In the genomic region with DNA sequence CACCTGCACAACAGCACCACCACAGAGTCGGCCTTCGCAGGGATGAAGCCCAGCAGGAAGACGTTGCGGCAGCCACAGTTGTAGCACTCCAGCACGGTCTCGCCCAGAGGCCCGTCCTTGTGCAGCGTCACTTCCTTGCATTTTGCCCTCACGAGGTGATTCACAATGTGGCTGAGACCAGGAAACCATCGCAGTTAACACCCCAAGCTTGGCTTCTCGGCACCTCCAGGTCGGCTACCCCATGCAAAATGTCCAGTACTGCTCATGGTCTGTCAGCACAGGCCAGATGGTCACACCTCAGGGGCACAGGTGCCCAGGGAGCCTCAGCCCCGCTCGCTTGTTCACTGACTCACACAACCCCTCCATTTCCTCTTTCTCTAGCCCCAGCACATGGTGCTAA, we compare ENCODE assay signal across 29 mouse cellular contexts. TPM values are rescaled to one million over a fixed set of nuclear protein-coding genes. Genes with fewer than 3 reads are reported as not detected.
A peak's percentile ranks its signal among the peaks of the same experiment; 100 is the strongest.
DNase-seq lines count a peak whose midpoint lies in the region; ATAC-seq and TF ChIP-seq lines count a peak whose summit lies in the region.
"Had no signal": no experiment of that assay in that cellular context is flagged by ENCODE, and none has a peak within 500 bp of the region (broad histone marks: within the 10 kb centered on the region; RNA-seq: fewer than 3 reads in every experiment).

No protein-coding gene starts in this region.

- TF ChIP-seq CTCF in midbrain, postnatal 0 days (IDR thresholded peaks at IDR 0.05), result no peak

- DNase-seq in adrenal gland, postnatal 14 days, result peak; percentile 26
- no peak for DNase-seq in adrenal gland, postnatal 36 days
- DNase-seq in 416B (ENCODE audit: low read depth), result peak; percentile 76
- DNase-seq in cerebellum, adult 8-10 months, result peak; percentile 61
- no peak for DNase-seq in heart, postnatal 4 days
- DNase-seq in midbrain, postnatal 0 days (ENCODE audit: low spot score), result no peak
- DNase-seq in urinary bladder, postnatal 14 days (ENCODE audit: low spot score), result no peak
- DNase-seq: embryo, embryonic 11 days; gastrocnemius, postnatal 25 days; heart, adult 2 months; heart, postnatal 14 days; kidney, adult 9 months; kidney, postnatal 14 days; layer of hippocampus, postnatal 36 days; retina, postnatal 1 day; right cerebral cortex, postnatal 25 days; spleen, adult 18-20 months; thymus, postnatal 14 days had no signal

- 93% methylated on average over 14 of the region's 14 CpGs for WGBS in midbrain, postnatal 0 days

- peak; percentile 25; the same call in 1 of the 2 replicates for ATAC-seq in granulocyte monocyte progenitor cell, adult 5-6 weeks (replicated peaks; ENCODE audit: poor library complexity, severe bottlenecking)
- ATAC-seq in midbrain, postnatal 0 days (ENCODE audit: low FRiP score), result no peak
- ATAC-seq: intestine, embryonic 15.5 days; lung, postnatal 0 days; midbrain, embryonic 16.5 days had no signal

- no peaks in the 10 kb centered on the region for H3K4me1 ChIP-seq in midbrain, postnatal 0 days (ENCODE audit: insufficient read depth, low read length)
- H3K4me1 ChIP-seq: forebrain, embryonic 12.5 days; intestine, embryonic 15.5 days had no signal

- H3K27me3 ChIP-seq in midbrain, postnatal 0 days (ENCODE audit: insufficient read depth, low read length), result no peaks in the 10 kb centered on the region
- H3K27me3 ChIP-seq: embryonic facial prominence, embryonic 13.5 days; forebrain, embryonic 12.5 days; heart, embryonic 13.5 days; hindbrain, embryonic 15.5 days; intestine, embryonic 15.5 days; megakaryocyte, embryonic 14.5 days had no signal

- H3K9me3 ChIP-seq in midbrain, postnatal 0 days (ENCODE audit: low read length), result no peaks in the 10 kb centered on the region
- H3K9me3 ChIP-seq: embryonic facial prominence, embryonic 13.5 days; forebrain, embryonic 12.5 days; heart, embryonic 13.5 days; hindbrain, embryonic 15.5 days; intestine, embryonic 15.5 days; megakaryocyte, embryonic 14.5 days had no signal

- H3K4me3 ChIP-seq in midbrain, postnatal 0 days (ENCODE audit: low read depth, low read length), result no peak overlapping the region
- H3K4me3 ChIP-seq: embryonic facial prominence, embryonic 13.5 days; erythroblast, embryonic 14.5 days; forebrain, embryonic 12.5 days; heart, adult 2 months; heart, embryonic 13.5 days; hindbrain, embryonic 15.5 days; intestine, embryonic 15.5 days; megakaryocyte, embryonic 14.5 days had no signal

- no peak overlapping the region for H3K4me2 ChIP-seq in midbrain, postnatal 0 days (ENCODE audit: low read depth, low read length, poor library complexity, severe bottlenecking)
- H3K4me2 ChIP-seq: embryonic facial prominence, embryonic 13.5 days; forebrain, embryonic 12.5 days; heart, embryonic 13.5 days; hindbrain, embryonic 15.5 days; intestine, embryonic 15.5 days had no signal

- no peak overlapping the region for H3K9ac ChIP-seq in midbrain, postnatal 0 days (replicated peaks; ENCODE audit: low read length, poor library complexity, severe bottlenecking)
- H3K9ac ChIP-seq: embryonic facial prominence, embryonic 13.5 days; forebrain, embryonic 12.5 days; heart, embryonic 13.5 days; hindbrain, embryonic 15.5 days; intestine, embryonic 15.5 days had no signal

- no peak overlapping the region for H3K27ac ChIP-seq in midbrain, postnatal 0 days (ENCODE audit: low read depth, low read length)
- H3K27ac ChIP-seq: forebrain, embryonic 12.5 days; heart, adult 2 months; heart, embryonic 13.5 days; hindbrain, embryonic 15.5 days; intestine, embryonic 15.5 days had no signal

- H3K36me3 ChIP-seq in midbrain, postnatal 0 days (ENCODE audit: insufficient read depth, low read length), result peaks cover 64% of the 10 kb centered on the region

RNA-seq across cellular contexts. Expression of a gene that starts 11.1 kb away (rescaled TPM):
- 64.0 and 64.4 TPM in 2 replicates for total RNA-seq in adrenal gland, postnatal 14 days (2021)
- 10 to 100 TPM; 62.2 to 67.6 TPM for total RNA-seq in adrenal gland, postnatal 36 days (2021)
- total RNA-seq in granulocyte monocyte progenitor cell, adult 5-6 weeks (2014; fragmentation: Nextera tagmentation), result 30.6 and 33.7 TPM in 2 replicates
- total RNA-seq in granulocyte monocyte progenitor cell, adult 5-6 weeks (2017), result 24.2 and 30.8 TPM in 2 replicates
- total RNA-seq in heart, postnatal 4 days (2021), result 10 to 100 TPM; 44.1 to 45.9 TPM
- total RNA-seq in midbrain, postnatal 0 days (2014; rRNA removed), result 39.6 and 45.4 TPM in 2 replicates
- polyA plus RNA-seq in midbrain, postnatal 0 days (2015; fragmentation: Nextera tagmentation; extraction: Ambion mirVana), result 9.1 and 9.7 TPM in 2 replicates

RNA-seq across cellular contexts. Expression of a gene that starts 12.4 kb away (rescaled TPM):
- total RNA-seq in adrenal gland, postnatal 14 days (2021), result 0.41 and 1.2 TPM in 2 replicates
- under 1 TPM in 1 of 2 experiments, not detected in 1; 0.30 TPM for total RNA-seq in adrenal gland, postnatal 36 days (2021)
- total RNA-seq in granulocyte monocyte progenitor cell, adult 5-6 weeks (2014; fragmentation: Nextera tagmentation), result not detected in 2 replicates
- total RNA-seq in granulocyte monocyte progenitor cell, adult 5-6 weeks (2017), result not detected in 2 replicates
- under 1 TPM in 1 of 2 experiments, not detected in 1; 0.60 TPM for total RNA-seq in heart, postnatal 4 days (2021)
- not detected in 2 replicates for total RNA-seq in midbrain, postnatal 0 days (2014; rRNA removed)
- polyA plus RNA-seq in midbrain, postnatal 0 days (2015; fragmentation: Nextera tagmentation; extraction: Ambion mirVana), result 4.8 and 5.3 TPM in 2 replicates
- total RNA-seq: heart, adult 2 months; heart, postnatal 14 days; liver, adult 2 months had no signal
- polyA plus RNA-seq: liver, adult 2 months had no signal

RNA-seq across cellular contexts. Expression of a gene that starts 26.4 kb away (rescaled TPM):
- total RNA-seq in adrenal gland, postnatal 14 days (2021), result 1.9 and 2.9 TPM in 2 replicates
- 1 to 10 TPM; 1.8 to 2.2 TPM for total RNA-seq in adrenal gland, postnatal 36 days (2021)
- not detected in 2 replicates for total RNA-seq in granulocyte monocyte progenitor cell, adult 5-6 weeks (2014; fragmentation: Nextera tagmentation)
- not detected in 2 replicates for total RNA-seq in granulocyte monocyte progenitor cell, adult 5-6 weeks (2017)
- total RNA-seq in heart, postnatal 4 days (2021), result under 1 TPM; 0.43 to 0.56 TPM
- total RNA-seq in midbrain, postnatal 0 days (2014; rRNA removed), result 65.1 and 86.5 TPM in 2 replicates
- 47.9 and 51.3 TPM in 2 replicates for polyA plus RNA-seq in midbrain, postnatal 0 days (2015; fragmentation: Nextera tagmentation; extraction: Ambion mirVana)
- total RNA-seq: liver, adult 2 months had no signal
- polyA plus RNA-seq: erythroblast, embryonic 14.5 days had no signal

RNA-seq across cellular contexts. Expression of a gene that starts 31.4 kb away (rescaled TPM):
- total RNA-seq in adrenal gland, postnatal 14 days (2021), result 1.4 TPM in 1 of 2 replicates, not detected in the other
- total RNA-seq in adrenal gland, postnatal 36 days (2021), result not detected
- total RNA-seq in granulocyte monocyte progenitor cell, adult 5-6 weeks (2014; fragmentation: Nextera tagmentation), result 0.88 TPM in 1 of 2 replicates, not detected in the other
- not detected in 2 replicates for total RNA-seq in granulocyte monocyte progenitor cell, adult 5-6 weeks (2017)
- 1 to 10 TPM; 2.5 to 2.6 TPM for total RNA-seq in heart, postnatal 4 days (2021)
- 0.19 and 0.49 TPM in 2 replicates for total RNA-seq in midbrain, postnatal 0 days (2014; rRNA removed)
- polyA plus RNA-seq in midbrain, postnatal 0 days (2015; fragmentation: Nextera tagmentation; extraction: Ambion mirVana), result 0.38 and 0.77 TPM in 2 replicates
- total RNA-seq: liver, adult 2 months had no signal
- polyA plus RNA-seq: erythroblast, embryonic 14.5 days; liver, adult 2 months had no signal

RNA-seq across cellular contexts. Expression of a gene that starts 39.7 kb away (rescaled TPM):
- 215 and 222 TPM in 2 replicates for total RNA-seq in adrenal gland, postnatal 14 days (2021)
- 100 to 1,000 TPM; 194 to 215 TPM for total RNA-seq in adrenal gland, postnatal 36 days (2021)
- 209 and 240 TPM in 2 replicates for total RNA-seq in granulocyte monocyte progenitor cell, adult 5-6 weeks (2014; fragmentation: Nextera tagmentation)
- total RNA-seq in granulocyte monocyte progenitor cell, adult 5-6 weeks (2017), result 132 and 155 TPM in 2 replicates
- 100 to 1,000 TPM; 176 to 179 TPM for total RNA-seq in heart, postnatal 4 days (2021)
- total RNA-seq in midbrain, postnatal 0 days (2014; rRNA removed), result 97.1 and 106 TPM in 2 replicates
- polyA plus RNA-seq in midbrain, postnatal 0 days (2015; fragmentation: Nextera tagmentation; extraction: Ambion mirVana), result 264 and 291 TPM in 2 replicates

Comparison
In these comparisons a context has a peak if more than half of its experiments do, and no peak if none do; other contexts are left out.
1. DNase-seq: peak in adrenal gland, postnatal 14 days (single experiment), 416B (single experiment) and cerebellum, adult 8-10 months (single experiment); none in adrenal gland, postnatal 36 days (0 of 2), heart, postnatal 4 days (single experiment), midbrain, postnatal 0 days (single experiment) and urinary bladder, postnatal 14 days (single experiment).
2. RNA of a gene that starts 26.4 kb away (total RNA-seq): 65.1 to 86.5 TPM in midbrain, postnatal 0 days; 1.8 to 2.2 TPM in adrenal gland, postnatal 36 days, 1.9 to 2.9 TPM in adrenal gland, postnatal 14 days, 0.43 to 0.56 TPM in heart, postnatal 4 days and not detected in granulocyte monocyte progenitor cell, adult 5-6 weeks; every median in the first group is over 10 times any median in the second.